Mouse (Mus musculus): ENCODE measurements around the gene Mag. TPM values are rescaled to one million over a fixed set of nuclear protein-coding genes. Genes with fewer than 3 reads are reported as not detected.
"Not testable (repeated sequence)": the region's sequence is repeated elsewhere in the genome, so short reads cannot be mapped to it uniquely, and the experiment has no call there.

Mag gene
- polyA plus RNA-seq, 1 experiment, result 7.2 TPM

DNA sequence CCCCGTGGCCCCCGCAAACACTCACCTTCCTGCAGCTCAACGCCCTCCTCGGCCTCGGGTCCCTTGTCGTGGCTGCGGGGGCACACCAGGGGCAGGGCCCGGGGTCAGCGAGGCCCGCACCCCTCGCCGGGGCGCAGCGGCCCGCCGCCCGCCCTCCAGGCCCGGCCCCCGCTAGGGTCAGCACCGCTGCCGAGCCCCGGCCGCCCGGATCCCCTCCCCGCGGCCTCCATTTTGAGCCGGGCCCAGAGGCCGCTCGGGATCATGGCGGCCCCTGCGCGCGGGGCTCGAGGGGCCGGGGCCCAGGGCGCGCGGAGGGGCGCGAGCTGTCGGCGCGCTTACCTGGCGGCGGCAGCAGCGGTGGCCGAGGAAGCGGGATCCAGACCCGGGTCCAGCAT, 41.7 kb upstream of the Mag start:
- Histone ChIP-seq H3K4me1 (ENCODE audit: control insufficient read depth, insufficient read depth, low read length) (peaks cover 3% of the 10 kb centered on the region; the same call in 1 of the 2 replicates), H3K4me3 (replicated peaks; ENCODE audit: control insufficient read depth, low read depth, low read length) (peak overlapping the region; percentile 80), H3K27ac (ENCODE audit: control insufficient read depth, insufficient read depth, low read depth, low read length, poor library complexity) (peak overlapping the region; percentile 99)
- TF ChIP-seq CTCF (IDR thresholded peaks at IDR 0.05; ENCODE audit: control insufficient read depth, insufficient read depth, low read length) (no peak), POLR2A (IDR thresholded peaks at IDR 0.05; ENCODE audit: borderline replicate concordance, control insufficient read depth, low read depth, low read length) (no peak)
- under 1% methylated on average over 35 of the region's 49 CpGs for WGBS

DNA sequence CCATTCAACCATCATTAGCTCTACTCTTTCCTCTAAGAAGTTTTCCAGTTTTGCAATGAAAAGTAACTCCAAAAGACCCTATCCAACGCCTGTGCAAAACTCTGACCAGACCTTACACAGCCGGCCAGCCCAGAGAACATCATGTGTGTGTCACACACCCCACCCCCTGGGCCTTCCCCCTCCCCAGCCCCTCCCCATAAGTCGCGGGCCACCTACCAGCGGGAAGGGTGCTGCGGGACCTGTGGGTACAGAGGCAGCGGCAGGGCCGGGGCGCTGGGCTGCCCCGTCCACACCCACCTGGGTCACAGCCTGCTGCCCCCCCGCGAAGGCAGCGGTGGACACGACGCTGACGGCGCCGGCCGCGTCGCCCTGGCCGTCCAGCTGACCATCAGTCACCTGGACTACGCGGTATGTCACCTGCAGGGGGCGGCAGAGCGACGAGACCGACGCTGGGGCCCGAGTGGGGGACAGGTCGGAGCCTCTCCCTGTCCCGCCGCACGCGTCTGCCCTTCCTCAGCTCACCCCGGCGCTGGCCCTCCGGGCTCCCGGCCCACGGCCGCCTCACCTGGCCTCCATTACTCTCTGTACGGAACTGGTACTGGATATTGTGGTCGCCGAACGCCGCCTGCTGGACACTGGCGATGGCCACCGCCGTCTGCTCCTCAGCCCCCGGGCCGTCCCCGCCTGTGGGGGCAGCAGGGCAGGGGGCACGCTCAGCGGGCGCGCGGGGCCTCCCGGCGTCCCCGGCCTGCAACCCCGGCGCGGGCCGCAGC, 41.1 kb upstream of the Mag start:
- Histone ChIP-seq H3K4me1 (ENCODE audit: control insufficient read depth, insufficient read depth, low read length) (peaks cover 3% of the 10 kb centered on the region; the same call in 1 of the 2 replicates), H3K27ac (ENCODE audit: control insufficient read depth, insufficient read depth, low read depth, low read length, poor library complexity) (peak overlapping the region; percentile 99), H3K4me3 (replicated peaks; ENCODE audit: control insufficient read depth, low read depth, low read length) (peak overlapping the region; percentile 80)
- under 1% methylated on average over 64 of the region's 64 CpGs for WGBS
- TF ChIP-seq POLR2A (IDR thresholded peaks at IDR 0.05; ENCODE audit: borderline replicate concordance, control insufficient read depth, low read depth, low read length) (peak; percentile 55; the same call in 1 of the 2 replicates), CTCF (IDR thresholded peaks at IDR 0.05; ENCODE audit: control insufficient read depth, insufficient read depth, low read length) (peak; percentile 71)

DNA sequence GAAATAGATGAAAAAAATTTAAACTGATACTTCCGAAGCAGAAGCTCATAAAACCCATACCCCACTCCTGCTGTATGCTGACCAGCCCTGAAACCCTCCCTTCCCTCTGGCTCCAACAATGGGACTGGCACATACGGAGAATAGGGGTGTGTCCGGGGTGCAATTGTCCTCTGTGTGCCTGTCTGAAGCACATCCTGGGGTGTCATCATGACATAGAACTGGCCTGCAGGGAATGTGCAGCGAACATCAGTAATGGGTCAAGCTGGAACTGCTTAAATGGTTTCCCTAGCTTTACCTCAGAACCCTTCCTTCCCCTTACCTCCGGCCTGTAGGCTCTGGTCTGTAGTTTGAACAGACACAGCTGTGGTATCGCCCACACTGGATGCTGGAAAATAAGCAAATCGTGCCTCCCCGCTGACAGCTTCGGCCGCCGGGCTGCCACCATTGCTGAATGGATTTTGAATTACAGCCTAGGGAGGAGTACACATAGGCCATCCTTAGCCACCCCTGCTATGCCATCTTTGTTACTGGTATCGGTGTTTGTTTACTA, 40.4 kb upstream of the Mag start:
- no peak overlapping the region for H3K27ac ChIP-seq (ENCODE audit: control insufficient read depth, insufficient read depth, low read depth, low read length, poor library complexity)
- H3K4me3 ChIP-seq (replicated peaks; ENCODE audit: control insufficient read depth, low read depth, low read length), result peak overlapping the region; percentile 21
- TF ChIP-seq CTCF (IDR thresholded peaks at IDR 0.05; ENCODE audit: control insufficient read depth, insufficient read depth, low read length) (no peak), POLR2A (IDR thresholded peaks at IDR 0.05; ENCODE audit: borderline replicate concordance, control insufficient read depth, low read depth, low read length) (no peak)
- 89% methylated on average over 12 of the region's 12 CpGs for WGBS
- H3K4me1 ChIP-seq (ENCODE audit: control insufficient read depth, insufficient read depth, low read length), result peaks cover 3% of the 10 kb centered on the region; the same call in 1 of the 2 replicates

DNA sequence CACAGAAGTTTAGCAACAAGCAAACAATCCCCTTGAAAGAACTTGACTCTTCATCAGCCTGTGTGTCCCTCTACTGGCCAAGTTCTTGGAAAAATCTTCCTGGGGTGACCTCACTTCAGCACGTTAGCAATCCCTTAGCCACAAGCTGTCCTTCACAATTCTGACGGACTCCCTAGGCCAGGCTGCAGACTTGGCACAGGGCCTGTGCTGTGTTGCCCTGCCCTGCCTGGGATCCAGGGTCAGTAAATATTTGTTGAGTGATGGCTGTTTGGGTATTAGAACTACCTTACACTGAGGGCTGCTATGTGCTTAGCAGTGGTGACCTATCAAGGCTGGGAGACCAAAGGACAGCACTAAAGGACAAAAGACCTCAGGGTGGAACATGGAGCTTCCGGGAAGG, 39.4 kb upstream of the Mag start:
- no peak overlapping the region for H3K4me3 ChIP-seq (replicated peaks; ENCODE audit: control insufficient read depth, low read depth, low read length)
- TF ChIP-seq POLR2A (IDR thresholded peaks at IDR 0.05; ENCODE audit: borderline replicate concordance, control insufficient read depth, low read depth, low read length) (no peak), CTCF (IDR thresholded peaks at IDR 0.05; ENCODE audit: control insufficient read depth, insufficient read depth, low read length) (no peak)
- H3K4me1 ChIP-seq (ENCODE audit: control insufficient read depth, insufficient read depth, low read length), result peaks cover 3% of the 10 kb centered on the region; the same call in 1 of the 2 replicates
- WGBS, result 70% methylated on average over 3 of the region's 3 CpGs
- no peak overlapping the region; the same call in 1 of the 2 replicates for H3K27ac ChIP-seq (ENCODE audit: control insufficient read depth, insufficient read depth, low read depth, low read length, poor library complexity)

DNA sequence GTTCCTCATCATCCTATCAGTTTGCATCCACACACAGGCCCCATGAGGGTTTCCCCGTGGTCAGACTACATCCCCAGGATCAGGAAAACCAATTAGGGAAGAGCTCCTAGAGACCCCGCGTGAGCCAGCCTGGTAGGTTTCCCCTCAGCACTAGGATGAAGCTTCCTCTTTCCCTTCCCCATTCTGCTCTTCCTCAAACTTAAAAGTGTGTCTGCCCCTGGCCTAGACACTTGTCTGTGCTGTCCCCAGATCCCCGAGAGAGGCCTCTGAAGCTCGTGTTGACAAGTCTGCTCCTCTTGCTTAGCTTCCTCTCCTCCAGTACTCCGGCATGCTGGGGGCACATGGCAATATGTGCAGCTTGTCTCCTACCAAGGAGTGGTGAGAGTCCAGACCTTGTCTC, 38.8 kb upstream of the Mag start:
- Histone ChIP-seq H3K4me1 (ENCODE audit: control insufficient read depth, insufficient read depth, low read length) (peaks cover 3% of the 10 kb centered on the region; the same call in 1 of the 2 replicates), H3K4me3 (replicated peaks; ENCODE audit: control insufficient read depth, low read depth, low read length) (no peak overlapping the region), H3K27ac (ENCODE audit: control insufficient read depth, insufficient read depth, low read depth, low read length, poor library complexity) (peak overlapping the region; percentile 11; the same call in 1 of the 2 replicates)
- TF ChIP-seq POLR2A (IDR thresholded peaks at IDR 0.05; ENCODE audit: borderline replicate concordance, control insufficient read depth, low read depth, low read length), result no peak
- TF ChIP-seq CTCF (IDR thresholded peaks at IDR 0.05; ENCODE audit: control insufficient read depth, insufficient read depth, low read length), result no peak
- 28% methylated on average over 6 of the region's 6 CpGs for WGBS

GRCm38 (mm10) chr7:30952441-30953265, 38.0 kb upstream of the Mag start:
- H3K4me1 ChIP-seq (ENCODE audit: control insufficient read depth, insufficient read depth, low read length), result peaks cover 3% of the 10 kb centered on the region; the same call in 1 of the 2 replicates
- TF ChIP-seq POLR2A (IDR thresholded peaks at IDR 0.05; ENCODE audit: borderline replicate concordance, control insufficient read depth, low read depth, low read length), result no peak
- TF ChIP-seq CTCF (IDR thresholded peaks at IDR 0.05; ENCODE audit: control insufficient read depth, insufficient read depth, low read length), result no peak
- H3K27ac ChIP-seq (ENCODE audit: control insufficient read depth, insufficient read depth, low read depth, low read length, poor library complexity), result no peak overlapping the region
- 85% methylated on average over 16 of the region's 16 CpGs for WGBS
- no peak overlapping the region for H3K4me3 ChIP-seq (replicated peaks; ENCODE audit: control insufficient read depth, low read depth, low read length)

GRCm38 (mm10) chr7:30949902-30950301, 35.2 kb upstream of the Mag start:
- H3K4me1 ChIP-seq (ENCODE audit: control insufficient read depth, insufficient read depth, low read length); H3K4me3 ChIP-seq (replicated peaks; ENCODE audit: control insufficient read depth, low read depth, low read length); H3K27ac ChIP-seq (ENCODE audit: control insufficient read depth, insufficient read depth, low read depth, low read length, poor library complexity): not testable (repeated sequence)
- WGBS, result 63% methylated on average over 3 of the region's 3 CpGs

GRCm38 (mm10) chr7:30945876-30946275, 31.2 kb upstream of the Mag start:
- H3K27ac ChIP-seq (ENCODE audit: control insufficient read depth, insufficient read depth, low read depth, low read length, poor library complexity), result no peak overlapping the region
- peaks cover 2% of the 10 kb centered on the region for H3K4me1 ChIP-seq (ENCODE audit: control insufficient read depth, insufficient read depth, low read length)
- TF ChIP-seq POLR2A (IDR thresholded peaks at IDR 0.05; ENCODE audit: borderline replicate concordance, control insufficient read depth, low read depth, low read length) (no peak), CTCF (IDR thresholded peaks at IDR 0.05; ENCODE audit: control insufficient read depth, insufficient read depth, low read length) (no peak)
- WGBS, result 93% methylated on average over 7 of the region's 7 CpGs
- H3K4me3 ChIP-seq (replicated peaks; ENCODE audit: control insufficient read depth, low read depth, low read length), result no peak overlapping the region

DNA sequence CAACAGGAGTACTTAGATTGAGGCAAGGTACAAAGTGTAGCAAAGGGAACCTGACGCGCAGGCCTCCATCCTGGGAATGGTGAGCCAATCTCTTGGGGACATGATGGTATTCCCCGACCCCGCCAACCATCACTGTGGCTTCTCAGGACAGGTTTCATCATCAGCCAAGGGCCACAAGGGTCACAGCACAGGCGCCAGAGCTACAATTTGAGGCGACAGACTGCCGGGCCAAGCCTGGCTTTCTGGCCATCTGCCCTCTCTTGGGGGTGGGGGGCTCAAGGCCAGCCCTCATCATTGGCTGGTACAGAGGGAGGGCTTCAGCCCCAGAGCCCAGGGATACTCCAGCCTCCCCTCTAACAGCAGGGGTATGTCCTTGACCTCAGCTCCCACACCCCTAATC, 30.8 kb upstream of the Mag start:
- not testable (repeated sequence) for H3K4me1 ChIP-seq (ENCODE audit: control insufficient read depth, insufficient read depth, low read length); H3K4me3 ChIP-seq (replicated peaks; ENCODE audit: control insufficient read depth, low read depth, low read length); H3K27ac ChIP-seq (ENCODE audit: control insufficient read depth, insufficient read depth, low read depth, low read length, poor library complexity)
- 80% methylated on average over 7 of the region's 7 CpGs for WGBS

DNA sequence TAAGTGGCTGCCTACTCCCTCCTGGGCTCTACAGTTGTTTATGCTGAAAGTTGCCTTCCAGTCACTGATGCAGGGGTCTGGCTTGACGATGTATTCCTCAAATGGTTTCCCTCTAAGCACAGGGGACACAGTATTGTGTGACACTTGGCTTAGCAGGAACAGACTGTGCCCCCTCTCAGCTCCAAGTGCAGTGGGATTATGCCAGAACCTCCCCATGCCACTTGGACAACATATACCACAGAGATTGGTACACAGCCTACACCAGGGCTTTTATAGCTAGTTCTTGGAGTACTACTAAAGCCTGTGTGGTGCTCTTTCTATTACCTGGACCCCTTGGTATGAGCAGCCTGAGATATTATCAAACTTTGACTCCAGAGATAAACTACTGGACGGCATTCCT, 30.0 kb upstream of the Mag start:
- 71% methylated on average over 2 of the region's 2 CpGs for WGBS
- not testable (repeated sequence) for H3K27ac ChIP-seq (ENCODE audit: control insufficient read depth, insufficient read depth, low read depth, low read length, poor library complexity); H3K4me1 ChIP-seq (ENCODE audit: control insufficient read depth, insufficient read depth, low read length); H3K4me3 ChIP-seq (replicated peaks; ENCODE audit: control insufficient read depth, low read depth, low read length)

Data from bone marrow, adult 2 months (tissue).